Mouse (Mus musculus) spleen, adult 2 months (tissue): Measurements from ENCODE around the gene Hmga2.

Experiments used
- CTCF ChIP-seq: fragments of 200-500 bp; IDR thresholded peaks from 2 replicates; pipeline ENCODE4 v1.5.1; 2011; ENCODE audit warnings: mild to moderate bottlenecking, inconsistent platforms; ENCODE audit not compliant: insufficient read depth, insufficient read length, insufficient replicate concordance; ENCODE audit errors: extremely low read depth
- POLR2A ChIP-seq: fragments of 200-500 bp; IDR thresholded peaks from 2 replicates; pipeline ENCODE4 v1.6.1; 2011; ENCODE audit warnings: low read depth, low read length, inconsistent platforms

DNA sequence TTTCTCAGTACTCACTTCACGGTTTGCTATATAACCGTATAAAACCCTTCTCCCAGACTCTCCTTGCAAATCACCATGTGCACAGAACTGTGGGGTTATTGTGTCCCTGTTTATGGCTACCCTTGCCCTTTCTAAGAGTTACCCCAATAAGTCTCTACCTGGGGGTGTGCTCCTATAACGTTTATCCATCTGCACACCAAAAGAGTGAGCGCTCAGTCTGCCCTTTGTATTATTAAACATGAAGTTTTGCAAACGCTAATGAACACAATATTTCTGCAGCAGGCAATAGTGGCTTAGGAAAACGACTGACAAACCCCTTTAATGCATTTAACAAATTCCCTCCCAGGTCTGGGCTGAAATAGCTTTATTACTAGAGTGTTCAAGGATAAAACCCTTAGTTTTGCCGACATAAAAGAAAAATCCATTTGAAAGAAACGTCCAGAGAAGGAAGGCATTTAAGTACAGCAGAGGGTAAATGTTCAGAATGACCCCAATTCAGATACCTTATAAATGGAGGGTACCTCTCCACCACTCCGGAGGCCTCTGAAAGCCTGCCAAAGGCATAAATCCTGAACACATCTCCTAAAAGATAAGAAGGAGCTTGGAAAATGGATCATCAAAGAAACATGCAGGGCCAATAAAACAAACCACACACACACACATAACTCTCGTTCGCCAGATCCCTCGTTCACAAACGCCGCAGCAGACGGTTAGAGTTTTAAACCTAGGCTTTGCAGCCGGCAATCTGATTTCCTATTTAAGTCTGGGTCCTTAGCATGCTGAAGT lies 57.3 kb downstream of the Hmga2 start:
- no peak for TF ChIP-seq CTCF
- TF ChIP-seq POLR2A: no peak
